Mouse (Mus musculus) cortical plate, adult 2 months (tissue): ENCODE results near the gene Zgpat.

Experiments
- CTCF ChIP-seq: fragments of 200-500 bp; IDR thresholded peaks from 2 replicates; pipeline ENCODE4 v1.5.1; 2011; ENCODE audit warnings: mild to moderate bottlenecking, control low read depth, low read length; ENCODE audit not compliant: insufficient read depth; ENCODE audit errors: extremely low read depth
- POLR2A ChIP-seq: fragments of 200-500 bp; IDR thresholded peaks from 2 replicates; pipeline ENCODE4 v1.6.1; 2011; ENCODE audit warnings: mild to moderate bottlenecking, low read length, control low read depth; ENCODE audit not compliant: insufficient read depth; ENCODE audit errors: extremely low read depth

GRCm38 (mm10) chr2:181410760-181411473 is 46.2 kb downstream of the Zgpat start:
- TF ChIP-seq CTCF: peak; percentile 87
- no peak for TF ChIP-seq POLR2A
